Mouse (Mus musculus): ENCODE data around the gene Tmem216.

- no peak for TF ChIP-seq MYOG (IDR thresholded peaks at IDR 0.05; ENCODE audit: control insufficient read depth in 1 of 3, insufficient read depth in 1 of 3, insufficient read length in 2 of 3, low read depth in 2 of 3)
- no peak for TF ChIP-seq TCF12 (IDR thresholded peaks at IDR 0.05; ENCODE audit: insufficient read depth, poor library complexity, severe bottlenecking)
- no peak for TF ChIP-seq POLR2A (IDR thresholded peaks at IDR 0.05; ENCODE audit: insufficient read length, low read depth)
- TF ChIP-seq MAX (IDR thresholded peaks at IDR 0.05; ENCODE audit: low read depth): no peak
- TF ChIP-seq POLR2AphosphoS2 (IDR thresholded peaks at IDR 0.05; ENCODE audit: insufficient read length, low read depth): no peak
- TF ChIP-seq REST (IDR thresholded peaks at IDR 0.05; ENCODE audit: insufficient read depth, insufficient read length): no peak
- TF ChIP-seq E2F4 (IDR thresholded peaks at IDR 0.05; ENCODE audit: insufficient read depth): no peak
Measured at GRCm38 (mm10) chr19:10557001-10557400, 963 bp upstream of the Tmem216 start.

Measured in myocyte (in vitro differentiated cells).